Mouse (Mus musculus): ENCODE results near the gene Apom. TPM values are rescaled to one million over a fixed set of nuclear protein-coding genes. Genes with fewer than 3 reads are reported as not detected.

Apom gene
- polyA plus RNA-seq, 1 experiment: 0.15 TPM

GRCm38 (mm10) chr17:35152121-35152520, 20.3 kb upstream of the Apom start:
- Histone ChIP-seq H3K36me3 (ENCODE audit: control insufficient read depth, insufficient read depth, low read length) (peaks cover 91% of the 10 kb centered on the region), H3K27me3 (ENCODE audit: control insufficient read depth, insufficient read depth, low read length) (no peaks in the 10 kb centered on the region), H3K27ac (ENCODE audit: insufficient read depth, low read depth, low read length) (no peak overlapping the region), H3K4me3 (ENCODE audit: low read depth, low read length) (no peak overlapping the region), H3K4me1 (ENCODE audit: control insufficient read depth, insufficient read depth, insufficient read length, low read length) (no peaks in the 10 kb centered on the region)
- 76% methylated on average over 4 of the region's 4 CpGs for WGBS
- no peak for TF ChIP-seq POLR2A (IDR thresholded peaks at IDR 0.05; ENCODE audit: low read depth, low read length)
- no peak for TF ChIP-seq CTCF (IDR thresholded peaks at IDR 0.05; ENCODE audit: extremely low read depth, insufficient read length, insufficient replicate concordance, low read depth, low read length)

GRCm38 (mm10) chr17:35147922-35148639, 16.2 kb upstream of the Apom start:
- 62% methylated on average over 5 of the region's 5 CpGs for WGBS
- no peaks in the 10 kb centered on the region for H3K27me3 ChIP-seq (ENCODE audit: control insufficient read depth, insufficient read depth, low read length)
- no peak overlapping the region for H3K4me3 ChIP-seq (ENCODE audit: low read depth, low read length)
- H3K4me1 ChIP-seq (ENCODE audit: control insufficient read depth, insufficient read depth, insufficient read length, low read length): no peaks in the 10 kb centered on the region
- no peak for TF ChIP-seq CTCF (IDR thresholded peaks at IDR 0.05; ENCODE audit: extremely low read depth, insufficient read length, insufficient replicate concordance, low read depth, low read length)
- TF ChIP-seq POLR2A (IDR thresholded peaks at IDR 0.05; ENCODE audit: low read depth, low read length): no peak
- H3K27ac ChIP-seq (ENCODE audit: insufficient read depth, low read depth, low read length): no peak overlapping the region
- H3K36me3 ChIP-seq (ENCODE audit: control insufficient read depth, insufficient read depth, low read length): peaks cover 89% of the 10 kb centered on the region

- H3K36me3 ChIP-seq (ENCODE audit: control insufficient read depth, insufficient read depth, low read length): peaks cover 89% of the 10 kb centered on the region
- no peak for TF ChIP-seq CTCF (IDR thresholded peaks at IDR 0.05; ENCODE audit: extremely low read depth, insufficient read length, insufficient replicate concordance, low read depth, low read length)
- TF ChIP-seq POLR2A (IDR thresholded peaks at IDR 0.05; ENCODE audit: low read depth, low read length): no peak
- no peak overlapping the region for H3K4me3 ChIP-seq (ENCODE audit: low read depth, low read length)
- H3K4me1 ChIP-seq (ENCODE audit: control insufficient read depth, insufficient read depth, insufficient read length, low read length): no peaks in the 10 kb centered on the region
- H3K27me3 ChIP-seq (ENCODE audit: control insufficient read depth, insufficient read depth, low read length): no peaks in the 10 kb centered on the region
- H3K27ac ChIP-seq (ENCODE audit: insufficient read depth, low read depth, low read length): no peak overlapping the region
- 54% methylated on average over 3 of the region's 3 CpGs for WGBS
Measured at GRCm38 (mm10) chr17:35147348-35147747, 15.5 kb upstream of the Apom start.

- Histone ChIP-seq H3K27ac (ENCODE audit: insufficient read depth, low read depth, low read length) (no peak overlapping the region), H3K27me3 (ENCODE audit: control insufficient read depth, insufficient read depth, low read length) (no peaks in the 10 kb centered on the region), H3K4me1 (ENCODE audit: control insufficient read depth, insufficient read depth, insufficient read length, low read length) (no peaks in the 10 kb centered on the region), H3K36me3 (ENCODE audit: control insufficient read depth, insufficient read depth, low read length) (peaks cover 90% of the 10 kb centered on the region), H3K4me3 (ENCODE audit: low read depth, low read length) (no peak overlapping the region)
- 80% methylated on average over 5 of the region's 5 CpGs for WGBS
- TF ChIP-seq POLR2A (IDR thresholded peaks at IDR 0.05; ENCODE audit: low read depth, low read length): no peak
- no peak for TF ChIP-seq CTCF (IDR thresholded peaks at IDR 0.05; ENCODE audit: extremely low read depth, insufficient read length, insufficient replicate concordance, low read depth, low read length)
Measured at GRCm38 (mm10) chr17:35146139-35146538, 14.3 kb upstream of the Apom start.

- TF ChIP-seq CTCF (IDR thresholded peaks at IDR 0.05; ENCODE audit: extremely low read depth, insufficient read length, insufficient replicate concordance, low read depth, low read length) (no peak), POLR2A (IDR thresholded peaks at IDR 0.05; ENCODE audit: low read depth, low read length) (no peak)
- no peak overlapping the region for H3K4me3 ChIP-seq (ENCODE audit: low read depth, low read length)
- peaks cover 83% of the 10 kb centered on the region for H3K36me3 ChIP-seq (ENCODE audit: control insufficient read depth, insufficient read depth, low read length)
- no peak overlapping the region for H3K27ac ChIP-seq (ENCODE audit: insufficient read depth, low read depth, low read length)
- WGBS: 83% methylated on average over 6 of the region's 6 CpGs
- 0 out of 2 replicates have a peak, but pooled peaks cover 2% of the 10 kb centered on the region for H3K4me1 ChIP-seq (ENCODE audit: control insufficient read depth, insufficient read depth, insufficient read length, low read length)
- H3K27me3 ChIP-seq (ENCODE audit: control insufficient read depth, insufficient read depth, low read length): no peaks in the 10 kb centered on the region
Measured at GRCm38 (mm10) chr17:35141971-35142370, 10.1 kb upstream of the Apom start.

GRCm38 (mm10) chr17:35140490-35140996, 8.7 kb upstream of the Apom start:
- Histone ChIP-seq H3K27ac (ENCODE audit: insufficient read depth, low read depth, low read length) (no peak overlapping the region), H3K4me1 (ENCODE audit: control insufficient read depth, insufficient read depth, insufficient read length, low read length) (peaks cover 4% of the 10 kb centered on the region; the same call in 1 of the 2 replicates), H3K27me3 (ENCODE audit: control insufficient read depth, insufficient read depth, low read length) (no peaks in the 10 kb centered on the region), H3K36me3 (ENCODE audit: control insufficient read depth, insufficient read depth, low read length) (peaks cover 68% of the 10 kb centered on the region), H3K4me3 (ENCODE audit: low read depth, low read length) (no peak overlapping the region)
- 73% methylated on average over 16 of the region's 16 CpGs for WGBS
- TF ChIP-seq POLR2A (IDR thresholded peaks at IDR 0.05; ENCODE audit: low read depth, low read length) (no peak), CTCF (IDR thresholded peaks at IDR 0.05; ENCODE audit: extremely low read depth, insufficient read length, insufficient replicate concordance, low read depth, low read length) (no peak)

- peaks cover 4% of the 10 kb centered on the region; the same call in 1 of the 2 replicates for H3K4me1 ChIP-seq (ENCODE audit: control insufficient read depth, insufficient read depth, insufficient read length, low read length)
- WGBS: 89% methylated on average over 3 of the region's 3 CpGs
- TF ChIP-seq CTCF (IDR thresholded peaks at IDR 0.05; ENCODE audit: extremely low read depth, insufficient read length, insufficient replicate concordance, low read depth, low read length): no peak
- TF ChIP-seq POLR2A (IDR thresholded peaks at IDR 0.05; ENCODE audit: low read depth, low read length): no peak
- no peak overlapping the region for H3K27ac ChIP-seq (ENCODE audit: insufficient read depth, low read depth, low read length)
- no peak overlapping the region for H3K4me3 ChIP-seq (ENCODE audit: low read depth, low read length)
- H3K36me3 ChIP-seq (ENCODE audit: control insufficient read depth, insufficient read depth, low read length): peaks cover 56% of the 10 kb centered on the region
- no peaks in the 10 kb centered on the region for H3K27me3 ChIP-seq (ENCODE audit: control insufficient read depth, insufficient read depth, low read length)
Measured at GRCm38 (mm10) chr17:35139269-35139668, 7.4 kb upstream of the Apom start.
